Mouse (Mus musculus): ENCODE data around the gene Ell2. TPM values are rescaled to one million over a fixed set of nuclear protein-coding genes. Genes with fewer than 3 reads are reported as not detected.

The Ell2 gene
- polyA plus RNA-seq, 1 experiment: 27.3 TPM

- Histone ChIP-seq H3K4me3 (replicated peaks; ENCODE audit: control insufficient read depth, low read depth, low read length) (no peak overlapping the region), H3K27ac (ENCODE audit: control insufficient read depth, insufficient read depth, low read depth, low read length, poor library complexity) (no peak overlapping the region), H3K4me1 (ENCODE audit: control insufficient read depth, insufficient read depth, low read length) (no peaks in the 10 kb centered on the region; the same call in 1 of the 2 replicates)
- TF ChIP-seq CTCF (IDR thresholded peaks at IDR 0.05; ENCODE audit: control insufficient read depth, insufficient read depth, low read length) (no peak), POLR2A (IDR thresholded peaks at IDR 0.05; ENCODE audit: borderline replicate concordance, control insufficient read depth, low read depth, low read length) (no peak)
- WGBS: 70% methylated on average over 4 of the region's 4 CpGs
Observed at GRCm38 (mm10) chr13:75719645-75720044, 13.1 kb downstream of the Ell2 start.

GRCm38 (mm10) chr13:75726569-75727373, 20.2 kb downstream of the Ell2 start:
- Histone ChIP-seq H3K4me3 (replicated peaks; ENCODE audit: control insufficient read depth, low read depth, low read length) (no peak overlapping the region), H3K4me1 (ENCODE audit: control insufficient read depth, insufficient read depth, low read length) (no peaks in the 10 kb centered on the region), H3K27ac (ENCODE audit: control insufficient read depth, insufficient read depth, low read depth, low read length, poor library complexity) (no peak overlapping the region)
- 84% methylated on average over 4 of the region's 4 CpGs for WGBS
- no peak for TF ChIP-seq CTCF (IDR thresholded peaks at IDR 0.05; ENCODE audit: control insufficient read depth, insufficient read depth, low read length)
- no peak for TF ChIP-seq POLR2A (IDR thresholded peaks at IDR 0.05; ENCODE audit: borderline replicate concordance, control insufficient read depth, low read depth, low read length)

GRCm38 (mm10) chr13:75727932-75728331, 21.4 kb downstream of the Ell2 start:
- 57% methylated on average over 1 of the region's 1 CpGs for WGBS

GRCm38 (mm10) chr13:75729834-75730233, 23.3 kb downstream of the Ell2 start:
- no peak overlapping the region for H3K4me3 ChIP-seq (replicated peaks; ENCODE audit: control insufficient read depth, low read depth, low read length)
- 84% methylated on average over 1 of the region's 1 CpGs for WGBS
- peaks cover 2% of the 10 kb centered on the region; the same call in 1 of the 2 replicates for H3K4me1 ChIP-seq (ENCODE audit: control insufficient read depth, insufficient read depth, low read length)
- H3K27ac ChIP-seq (ENCODE audit: control insufficient read depth, insufficient read depth, low read depth, low read length, poor library complexity): no peak overlapping the region
- TF ChIP-seq POLR2A (IDR thresholded peaks at IDR 0.05; ENCODE audit: borderline replicate concordance, control insufficient read depth, low read depth, low read length) (no peak), CTCF (IDR thresholded peaks at IDR 0.05; ENCODE audit: control insufficient read depth, insufficient read depth, low read length) (no peak)

More at GRCm38 (mm10) chr13:75727932-75728331, 21.4 kb downstream of the Ell2 start:
- H3K4me3 ChIP-seq (replicated peaks; ENCODE audit: control insufficient read depth, low read depth, low read length): no peak overlapping the region
- no peaks in the 10 kb centered on the region for H3K4me1 ChIP-seq (ENCODE audit: control insufficient read depth, insufficient read depth, low read length)
- TF ChIP-seq POLR2A (IDR thresholded peaks at IDR 0.05; ENCODE audit: borderline replicate concordance, control insufficient read depth, low read depth, low read length) (no peak), CTCF (IDR thresholded peaks at IDR 0.05; ENCODE audit: control insufficient read depth, insufficient read depth, low read length) (no peak)
- H3K27ac ChIP-seq (ENCODE audit: control insufficient read depth, insufficient read depth, low read depth, low read length, poor library complexity): no peak overlapping the region

- peaks cover 2% of the 10 kb centered on the region; the same call in 1 of the 2 replicates for H3K4me1 ChIP-seq (ENCODE audit: control insufficient read depth, insufficient read depth, low read length)
- no peak overlapping the region for H3K4me3 ChIP-seq (replicated peaks; ENCODE audit: control insufficient read depth, low read depth, low read length)
- no peak overlapping the region for H3K27ac ChIP-seq (ENCODE audit: control insufficient read depth, insufficient read depth, low read depth, low read length, poor library complexity)
- no peak for TF ChIP-seq CTCF (IDR thresholded peaks at IDR 0.05; ENCODE audit: control insufficient read depth, insufficient read depth, low read length)
- TF ChIP-seq POLR2A (IDR thresholded peaks at IDR 0.05; ENCODE audit: borderline replicate concordance, control insufficient read depth, low read depth, low read length): no peak
Observed at GRCm38 (mm10) chr13:75730717-75731116, 24.2 kb downstream of the Ell2 start.

- WGBS: 56% methylated on average over 3 of the region's 3 CpGs
- H3K4me1 ChIP-seq (ENCODE audit: control insufficient read depth, insufficient read depth, low read length): peaks cover 3% of the 10 kb centered on the region; the same call in 1 of the 2 replicates
- H3K27ac ChIP-seq (ENCODE audit: control insufficient read depth, insufficient read depth, low read depth, low read length, poor library complexity): no peak overlapping the region
- no peak for TF ChIP-seq POLR2A (IDR thresholded peaks at IDR 0.05; ENCODE audit: borderline replicate concordance, control insufficient read depth, low read depth, low read length)
- TF ChIP-seq CTCF (IDR thresholded peaks at IDR 0.05; ENCODE audit: control insufficient read depth, insufficient read depth, low read length): no peak
- no peak overlapping the region for H3K4me3 ChIP-seq (replicated peaks; ENCODE audit: control insufficient read depth, low read depth, low read length)
Observed at GRCm38 (mm10) chr13:75733594-75734161, 27.1 kb downstream of the Ell2 start.

GRCm38 (mm10) chr13:75734231-75734630, 27.7 kb downstream of the Ell2 start:
- H3K4me1 ChIP-seq (ENCODE audit: control insufficient read depth, insufficient read depth, low read length): peaks cover 3% of the 10 kb centered on the region; the same call in 1 of the 2 replicates
- TF ChIP-seq CTCF (IDR thresholded peaks at IDR 0.05; ENCODE audit: control insufficient read depth, insufficient read depth, low read length): no peak
- no peak for TF ChIP-seq POLR2A (IDR thresholded peaks at IDR 0.05; ENCODE audit: borderline replicate concordance, control insufficient read depth, low read depth, low read length)
- H3K4me3 ChIP-seq (replicated peaks; ENCODE audit: control insufficient read depth, low read depth, low read length): no peak overlapping the region
- WGBS: 69% methylated on average over 5 of the region's 5 CpGs
- no peak overlapping the region for H3K27ac ChIP-seq (ENCODE audit: control insufficient read depth, insufficient read depth, low read depth, low read length, poor library complexity)

- TF ChIP-seq POLR2A (IDR thresholded peaks at IDR 0.05; ENCODE audit: borderline replicate concordance, control insufficient read depth, low read depth, low read length) (no peak), CTCF (IDR thresholded peaks at IDR 0.05; ENCODE audit: control insufficient read depth, insufficient read depth, low read length) (no peak)
- no peak overlapping the region for H3K27ac ChIP-seq (ENCODE audit: control insufficient read depth, insufficient read depth, low read depth, low read length, poor library complexity)
- peaks cover 3% of the 10 kb centered on the region; the same call in 1 of the 2 replicates for H3K4me1 ChIP-seq (ENCODE audit: control insufficient read depth, insufficient read depth, low read length)
- H3K4me3 ChIP-seq (replicated peaks; ENCODE audit: control insufficient read depth, low read depth, low read length): no peak overlapping the region
- WGBS: 82% methylated on average over 1 of the region's 1 CpGs
Observed at GRCm38 (mm10) chr13:75735606-75736005, 29.0 kb downstream of the Ell2 start.
